Mouse (Mus musculus): ENCODE measurements at regions not wholly inside any gene's neighbourhood (a gene's known extent, or its start where the extent isn't known, plus 50 kb on each side); places are given as distances from the start of the nearest gene placed in this dataset.

DNA sequence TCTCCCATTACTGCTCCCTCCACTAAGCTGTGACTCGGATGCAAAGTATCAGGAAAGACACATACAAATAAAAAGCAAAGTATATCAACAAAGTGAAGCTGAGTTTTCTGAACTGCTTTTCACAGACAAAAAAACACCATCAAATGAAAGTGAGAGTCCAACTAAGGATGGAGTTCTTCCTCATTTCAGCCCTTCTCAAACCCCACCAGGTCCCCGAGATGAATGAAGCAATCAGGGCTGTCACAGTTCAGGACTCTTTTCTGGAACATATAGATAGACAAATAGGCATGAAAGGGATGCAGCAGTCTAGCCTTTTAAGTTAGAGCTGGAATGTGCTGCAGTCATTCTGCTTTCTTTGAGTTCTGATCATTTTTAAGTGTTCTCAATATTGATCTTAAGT, 142.6 kb downstream of the Fzd1 start:
- TF ChIP-seq GATA1 (IDR thresholded peaks at IDR 0.05; ENCODE audit: borderline replicate concordance, low read length) (no peak), FLI1 (IDR thresholded peaks at IDR 0.05; ENCODE audit: low read length) (no peak)
